Mouse (Mus musculus) hindbrain, embryonic 14.5 days (tissue): Measurements from ENCODE around the gene Pdrg1. TPM values are rescaled to one million over a fixed set of nuclear protein-coding genes. Genes with fewer than 3 reads are reported as not detected.

Source experiments
- ATAC-seq: fragments of 200-750 bp; cut with Nextera tagmentation; 2 replicates; pipeline ENCODE4 v1.8.0; 2017; ENCODE audit warnings: moderate number of reproducible peaks, mild to moderate bottlenecking, moderate TSS enrichment, moderate library complexity; ENCODE audit not compliant: low FRiP score
- DNase-seq: peaks from one replicate; pipeline ENCODE4 v3.0.0-alpha.2; 2015; ENCODE audit warnings: low spot score
- H3K27ac ChIP-seq: fragments of 300-500 bp; sonication (generic); 2 replicates; pipeline ENCODE4 v1.5.1; 2014; ENCODE audit warnings: mild to moderate bottlenecking, moderate library complexity
- H3K27me3 ChIP-seq: fragments of 300-500 bp; sonication (generic); 2 replicates; pipeline ENCODE4 v1.6.1; 2014; ENCODE audit warnings: mild to moderate bottlenecking, low read length, mixed read lengths; ENCODE audit not compliant: control insufficient read depth, insufficient read depth
- H3K36me3 ChIP-seq: fragments of 300-500 bp; sonication (generic); replicated peaks from 2 replicates; pipeline ENCODE4 v1.6.1; 2014; ENCODE audit not compliant: control insufficient read depth, insufficient read depth
- H3K4me1 ChIP-seq: fragments of 300-500 bp; sonication (generic); replicated peaks from 2 replicates; pipeline ENCODE4 v1.6.1; 2014; ENCODE audit warnings: antibody characterized with exemption, low read length, mixed read lengths; ENCODE audit not compliant: control insufficient read depth, insufficient read depth
- H3K4me2 ChIP-seq: fragments of 300-500 bp; sonication (generic); replicated peaks from 2 replicates; pipeline ENCODE4 v1.6.1; 2014; ENCODE audit warnings: mild to moderate bottlenecking, moderate library complexity
- H3K4me3 ChIP-seq: fragments of 300-500 bp; sonication (generic); replicated peaks from 2 replicates; pipeline ENCODE4 v1.5.1; 2014; ENCODE audit warnings: mild to moderate bottlenecking, low read length
- H3K9ac ChIP-seq: fragments of 300-500 bp; sonication (generic); 2 replicates; pipeline ENCODE4 v1.6.1; 2014
- H3K9me3 ChIP-seq: fragments of 300-500 bp; sonication (generic); 2 replicates; pipeline ENCODE4 v1.6.1; 2016; ENCODE audit warnings: low read length; ENCODE audit not compliant: control insufficient read depth
- WGBS: fragments of 180-500 bp; shearing (Covaris S2); extraction: QIAGEN DNeasy Blood & Tissue Kit; methylation state at CpG from one replicate; pipeline ENCODE4 v1.1.7; 2014; 5-methylcytosine and 5-hydroxymethylcytosine counted together
- polyA plus RNA-seq: library from polyadenylated mRNA; unstranded; fragments of >200 nt; fragmentation: Nextera tagmentation; extraction: Ambion mirVana; gene quantifications from 2 replicates; pipeline ENCODE4 v1.2.1, GENCODE M21; 2014

Pdrg1 gene
- polyA plus RNA-seq, result 137 and 149 TPM in 2 replicates

GRCm38 (mm10) chr2:153014758-153015593 lies at the start of gene Pdrg1:
Gene Pdrg1, minus strand, starts transcription at chr2:153015427.
- Histone ChIP-seq H3K9ac (peak within 1 kb of the TSS; percentile 87), H3K27me3 (peaks cover 5% of the 10 kb centered on the region; the same call in 1 of the 2 replicates), H3K9me3 (no peaks in the 10 kb centered on the region), H3K4me1 (peaks cover 11% of the 10 kb centered on the region), H3K27ac (peak within 1 kb of the TSS; percentile 54; the same call in 1 of the 2 replicates), H3K36me3 (peaks cover 36% of the 10 kb centered on the region), H3K4me2 (peak within 1 kb of the TSS; percentile 92), H3K4me3 (peak within 1 kb of the TSS; percentile 88)
- ATAC-seq, result peak; percentile 96
- 1% methylated on average over 54 of the region's 54 CpGs for WGBS
- peak; percentile 98 for DNase-seq

- DNase-seq (no peak), ATAC-seq (no peak)
- H3K9me3 ChIP-seq, result no peaks in the 10 kb centered on the region
- peaks cover 3% of the 10 kb centered on the region; the same call in 1 of the 2 replicates for H3K27me3 ChIP-seq
- H3K9ac ChIP-seq, result no peak overlapping the region
- WGBS, result 80% methylated on average over 9 of the region's 9 CpGs
- no peak overlapping the region for H3K4me2 ChIP-seq
- H3K4me3 ChIP-seq, result no peak overlapping the region
- no peak overlapping the region for H3K27ac ChIP-seq
- 0 out of 2 replicates have a peak, but pooled peaks cover 5% of the 10 kb centered on the region for H3K36me3 ChIP-seq
- peaks cover 8% of the 10 kb centered on the region; the same call in 1 of the 2 replicates for H3K4me1 ChIP-seq
These were observed 49.2 kb upstream of the Pdrg1 start for GRCm38 (mm10) chr2:153064190-153064970.

GRCm38 (mm10) chr2:153063394-153063793 lies 48.2 kb upstream of the Pdrg1 start:
- Histone ChIP-seq H3K27me3 (peaks cover 3% of the 10 kb centered on the region; the same call in 1 of the 2 replicates), H3K36me3 (0 out of 2 replicates have a peak, but pooled peaks cover 5% of the 10 kb centered on the region), H3K4me2 (no peak overlapping the region), H3K4me1 (peaks cover 8% of the 10 kb centered on the region; the same call in 1 of the 2 replicates), H3K9me3 (no peaks in the 10 kb centered on the region), H3K9ac (0 out of 2 replicates have a peak overlapping the region, but pooled peaks have one; percentile 11), H3K27ac (no peak overlapping the region), H3K4me3 (no peak overlapping the region)
- 55% methylated on average over 3 of the region's 3 CpGs for WGBS
- ATAC-seq (no peak), DNase-seq (no peak)

DNA sequence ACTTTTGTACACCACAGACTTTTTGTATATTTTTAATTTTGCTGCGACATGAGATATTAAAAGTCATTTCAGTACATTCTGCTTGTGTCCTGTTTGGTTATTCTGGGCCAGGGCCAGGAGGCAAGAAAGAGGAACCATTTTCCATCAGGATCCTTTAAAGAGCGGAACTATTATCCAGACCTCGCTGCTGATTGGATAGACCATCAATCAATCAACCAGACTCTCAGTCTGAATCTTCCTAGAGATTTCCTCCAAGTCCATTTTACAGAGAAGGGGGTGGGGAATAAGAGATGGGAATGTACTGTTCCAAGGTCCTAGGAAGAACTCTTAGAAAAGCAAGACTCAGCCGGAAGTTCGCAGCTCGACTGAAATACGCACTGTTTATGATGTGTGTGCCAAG lies 45.0 kb upstream of the Pdrg1 start:
- H3K9ac ChIP-seq, result no peak overlapping the region
- peaks cover 8% of the 10 kb centered on the region; the same call in 1 of the 2 replicates for H3K4me1 ChIP-seq
- no peaks in the 10 kb centered on the region for H3K9me3 ChIP-seq
- H3K27me3 ChIP-seq, result no peaks in the 10 kb centered on the region
- DNase-seq, result no peak
- H3K4me3 ChIP-seq, result no peak overlapping the region
- WGBS, result 90% methylated on average over 7 of the region's 7 CpGs
- no peak overlapping the region for H3K27ac ChIP-seq
- no peak for ATAC-seq
- H3K36me3 ChIP-seq, result peaks cover 30% of the 10 kb centered on the region
- H3K4me2 ChIP-seq, result no peak overlapping the region

GRCm38 (mm10) chr2:153058365-153058764 lies 43.1 kb upstream of the Pdrg1 start:
- no peak overlapping the region for H3K9ac ChIP-seq
- 80% methylated on average over 4 of the region's 4 CpGs for WGBS
- no peak overlapping the region for H3K4me3 ChIP-seq
- H3K9me3 ChIP-seq, result no peaks in the 10 kb centered on the region
- peaks cover 44% of the 10 kb centered on the region for H3K36me3 ChIP-seq
- H3K4me2 ChIP-seq, result no peak overlapping the region
- H3K27ac ChIP-seq, result no peak overlapping the region
- no peaks in the 10 kb centered on the region for H3K27me3 ChIP-seq
- ATAC-seq, result no peak
- DNase-seq, result no peak
- H3K4me1 ChIP-seq, result peaks cover under 1% of the 10 kb centered on the region; the same call in 1 of the 2 replicates

GRCm38 (mm10) chr2:153055270-153055920 lies 40.2 kb upstream of the Pdrg1 start:
- no peak overlapping the region for H3K4me2 ChIP-seq
- H3K27ac ChIP-seq, result no peak overlapping the region

DNA sequence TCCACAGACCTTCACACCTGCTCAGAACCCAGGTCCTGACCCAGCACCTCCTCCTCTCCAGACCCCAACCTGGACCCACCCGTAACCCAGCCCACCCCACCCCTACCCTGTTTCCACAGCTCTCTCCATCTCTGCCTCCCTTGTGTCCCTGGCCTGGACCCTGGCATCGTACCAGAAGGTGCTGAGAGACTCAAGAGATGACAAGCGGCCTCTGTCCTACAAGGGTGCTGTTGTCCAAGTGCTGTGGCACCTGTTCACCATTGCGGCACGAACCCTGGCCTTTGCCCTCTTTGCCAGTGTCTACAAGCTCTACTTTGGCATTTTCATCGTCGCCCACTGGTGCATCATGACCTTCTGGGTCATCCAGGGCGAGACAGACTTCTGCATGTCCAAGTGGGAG lies 38.7 kb upstream of the Pdrg1 start:
- no peak overlapping the region for H3K4me2 ChIP-seq
- ATAC-seq, result no peak
- peaks cover 12% of the 10 kb centered on the region for H3K27me3 ChIP-seq
- H3K9me3 ChIP-seq, result no peaks in the 10 kb centered on the region
- H3K4me1 ChIP-seq, result peaks cover 12% of the 10 kb centered on the region
- H3K36me3 ChIP-seq, result peaks cover 39% of the 10 kb centered on the region
- H3K27ac ChIP-seq, result no peak overlapping the region
- DNase-seq, result no peak
- 94% methylated on average over 8 of the region's 8 CpGs for WGBS
- H3K4me3 ChIP-seq, result no peak overlapping the region
- H3K9ac ChIP-seq, result no peak overlapping the region

More at GRCm38 (mm10) chr2:153055270-153055920, 40.2 kb upstream of the Pdrg1 start:
- Histone ChIP-seq H3K4me3 (no peak overlapping the region), H3K9ac (no peak overlapping the region), H3K27me3 (peaks cover 12% of the 10 kb centered on the region), H3K9me3 (no peaks in the 10 kb centered on the region), H3K4me1 (no peaks in the 10 kb centered on the region), H3K36me3 (peaks cover 44% of the 10 kb centered on the region)
- 58% methylated on average over 6 of the region's 6 CpGs for WGBS
- DNase-seq (no peak), ATAC-seq (no peak)

- no peak overlapping the region for H3K4me3 ChIP-seq
- H3K9ac ChIP-seq, result no peak overlapping the region
- no peak for DNase-seq
- no peak overlapping the region for H3K27ac ChIP-seq
- peaks cover 12% of the 10 kb centered on the region for H3K27me3 ChIP-seq
- ATAC-seq, result no peak
- no peaks in the 10 kb centered on the region for H3K9me3 ChIP-seq
- peaks cover 39% of the 10 kb centered on the region for H3K36me3 ChIP-seq
- 10% methylated on average over 30 of the region's 30 CpGs for whole genome bisulfite sequencing
- no peak overlapping the region; the same call in 1 of the 2 replicates for H3K4me2 ChIP-seq
- H3K4me1 ChIP-seq, result peaks cover 15% of the 10 kb centered on the region
These were observed 37.6 kb upstream of the Pdrg1 start for GRCm38 (mm10) chr2:153052700-153053351.
